Mouse (Mus musculus) lung, postnatal 0 days (tissue): Measurements from ENCODE around the gene Lrsam1.

Source experiments
- CTCF ChIP-seq: IDR thresholded peaks from 2 replicates; pipeline ENCODE4 v1.5.1; 2016; ENCODE audit warnings: antibody characterized with exemption, mild to moderate bottlenecking
- EP300 ChIP-seq: IDR thresholded peaks from 2 replicates; pipeline ENCODE4 v1.6.1; 2016; ENCODE audit warnings: antibody characterized with exemption, mild to moderate bottlenecking, control low read depth

- TF ChIP-seq CTCF, result no peak
- TF ChIP-seq EP300, result no peak
Observed at GRCm38 (mm10) chr2:32891278-32891677, 70.1 kb downstream of the Lrsam1 start.
